Mouse (Mus musculus): ENCODE measurements around the gene Rbm18. TPM values are rescaled to one million over a fixed set of nuclear protein-coding genes. Genes with fewer than 3 reads are reported as not detected.

The Rbm18 gene
- total RNA-seq, 2 experiments from 2014 or later = 33.6 to 36.8 TPM

- no peak for DNase-seq (ENCODE audit: low spot score in 2 of 2)
These were observed 31.4 kb downstream of the Rbm18 start, which contains the start of gene Lhx6 for GRCm38 (mm10) chr2:36104956-36105741. Gene Lhx6 (minus strand): TSS chr2:36105408.

GRCm38 (mm10) chr2:36104436-36104955 is 32.1 kb downstream of the Rbm18 start:
- DNase-seq (ENCODE audit: low spot score in 2 of 2) = no peak

- no peak for DNase-seq (ENCODE audit: low spot score in 2 of 2)
These were observed 32.8 kb downstream of the Rbm18 start for GRCm38 (mm10) chr2:36103555-36104367.

GRCm38 (mm10) chr2:36103069-36103554 is 33.5 kb downstream of the Rbm18 start:
- no peak for DNase-seq (ENCODE audit: low spot score in 2 of 2)

- no peak for DNase-seq (ENCODE audit: low spot score in 2 of 2)
These were observed 34.0 kb downstream of the Rbm18 start for GRCm38 (mm10) chr2:36102559-36102946.

- DNase-seq (ENCODE audit: low spot score in 2 of 2) = no peak
These were observed 34.6 kb downstream of the Rbm18 start for GRCm38 (mm10) chr2:36101866-36102558.

GRCm38 (mm10) chr2:36099739-36100138 is 36.8 kb downstream of the Rbm18 start:
- no peak for DNase-seq (ENCODE audit: low spot score in 2 of 2)

GRCm38 (mm10) chr2:36098021-36098420 is 38.6 kb downstream of the Rbm18 start:
- no peak for DNase-seq (ENCODE audit: low spot score in 2 of 2)

GRCm38 (mm10) chr2:36097129-36097815 is 39.3 kb downstream of the Rbm18 start:
- no peak for DNase-seq (ENCODE audit: low spot score in 2 of 2)

GRCm38 (mm10) chr2:36093914-36094475 is 42.6 kb downstream of the Rbm18 start:
- no peak for DNase-seq (ENCODE audit: low spot score in 2 of 2)

- DNase-seq (ENCODE audit: low spot score in 2 of 2) = no peak
These were observed 43.3 kb downstream of the Rbm18 start for GRCm38 (mm10) chr2:36093301-36093700.

- DNase-seq (ENCODE audit: low spot score in 2 of 2) = no peak
These were observed 43.8 kb downstream of the Rbm18 start for GRCm38 (mm10) chr2:36092748-36093147.

GRCm38 (mm10) chr2:36090853-36091741 is 45.5 kb downstream of the Rbm18 start:
- peak in 1 of 2 experiments; percentile 36 for DNase-seq (ENCODE audit: low spot score in 2 of 2)

- no peak for DNase-seq (ENCODE audit: low spot score in 2 of 2)
These were observed 47.4 kb downstream of the Rbm18 start for GRCm38 (mm10) chr2:36089190-36089589.

GRCm38 (mm10) chr2:36085041-36085440 is 51.5 kb downstream of the Rbm18 start:
- DNase-seq (ENCODE audit: low spot score in 2 of 2) = no peak

GRCm38 (mm10) chr2:36082802-36083580 is 53.6 kb downstream of the Rbm18 start:
- DNase-seq (ENCODE audit: low spot score in 2 of 2) = no peak

GRCm38 (mm10) chr2:36081446-36081845 is 55.1 kb downstream of the Rbm18 start:
- no peak for DNase-seq (ENCODE audit: low spot score in 2 of 2)

- DNase-seq (ENCODE audit: low spot score in 2 of 2) = no peak
These were observed 59.3 kb downstream of the Rbm18 start for GRCm38 (mm10) chr2:36077160-36077761.

Data from gastrocnemius, postnatal 4 days (tissue).